Mouse (Mus musculus): ENCODE results near the gene Ssh1.

GRCm38 (mm10) chr5:113901074-113901571 is 92.6 kb downstream of the Ssh1 start:
- TF ChIP-seq POLR2A (IDR thresholded peaks at IDR 0.05; ENCODE audit: control insufficient read depth, extremely low read depth, insufficient read depth, low read length, poor library complexity) (no peak), CTCF (IDR thresholded peaks at IDR 0.05; ENCODE audit: borderline replicate concordance, control insufficient read depth, extremely low read depth, insufficient read depth, low read length, poor library complexity) (no peak)

Measured in thymus, adult 2 months (tissue).